Mouse (Mus musculus) stomach, postnatal 0 days (tissue): ENCODE measurements around the gene Gm11034. TPM values are rescaled to one million over a fixed set of nuclear protein-coding genes. Genes with fewer than 3 reads are reported as not detected.

ENCODE experiments used
- ATAC-seq: fragments of 200-750 bp; cut with Nextera tagmentation; 2 replicates; pipeline ENCODE4 v1.8.0; 2017; ENCODE audit not compliant: low FRiP score, low TSS enrichment
- DNase-seq: peaks from one replicate; pipeline ENCODE4 v3.0.0-alpha.2; 2016; ENCODE audit warnings: low spot score
- H3K27ac ChIP-seq: fragments of 300-500 bp; sonication (generic); replicated peaks from 2 replicates; pipeline ENCODE4 v1.5.1; 2014; ENCODE audit warnings: mild to moderate bottlenecking, control low read depth
- H3K27me3 ChIP-seq: fragments of 300-500 bp; sonication (generic); 2 replicates; pipeline ENCODE4 v1.6.1; 2014; ENCODE audit warnings: low read length; ENCODE audit not compliant: control insufficient read depth, insufficient read depth
- H3K36me3 ChIP-seq: fragments of 300-500 bp; sonication (generic); 2 replicates; pipeline ENCODE4 v1.6.1; 2014; ENCODE audit warnings: low read length, mixed read lengths; ENCODE audit not compliant: control insufficient read depth, insufficient read depth
- H3K4me1 ChIP-seq: fragments of 300-500 bp; sonication (generic); replicated peaks from 2 replicates; pipeline ENCODE4 v1.6.1; 2014; ENCODE audit warnings: antibody characterized with exemption; ENCODE audit not compliant: control insufficient read depth, insufficient read depth
- H3K4me2 ChIP-seq: fragments of 300-500 bp; sonication (generic); replicated peaks from 2 replicates; pipeline ENCODE4 v1.6.1; 2014; ENCODE audit warnings: low read depth, mild to moderate bottlenecking, control low read depth, moderate library complexity
- H3K4me3 ChIP-seq: fragments of 300-500 bp; sonication (generic); 2 replicates; pipeline ENCODE4 v1.5.1; 2014; ENCODE audit warnings: low read depth, low read length, control low read depth
- H3K9ac ChIP-seq: fragments of 300-500 bp; sonication (generic); 2 replicates; pipeline ENCODE4 v1.6.1; 2014; ENCODE audit warnings: mild to moderate bottlenecking, low read length, control low read depth, mixed read lengths
- H3K9me3 ChIP-seq: fragments of 300-500 bp; sonication (generic); 2 replicates; pipeline ENCODE4 v1.6.1; 2016; ENCODE audit warnings: low read length; ENCODE audit not compliant: control insufficient read depth
- CTCF ChIP-seq: IDR thresholded peaks from 2 replicates; pipeline ENCODE4 v1.5.1; 2016; ENCODE audit warnings: antibody characterized with exemption, low read depth, mild to moderate bottlenecking, moderate library complexity
- EP300 ChIP-seq: optimal IDR thresholded peaks from 2 replicates; pipeline ENCODE3; 2016; ENCODE audit warnings: antibody characterized with exemption
- WGBS: fragments of 180-500 bp; shearing (Covaris S2); extraction: QIAGEN DNeasy Blood & Tissue Kit; methylation state at CpG from one replicate; pipeline ENCODE4 v1.1.7; 2014; 5-methylcytosine and 5-hydroxymethylcytosine counted together
- polyA plus RNA-seq: library from polyadenylated mRNA; unstranded; fragments of >200 nt; fragmentation: Nextera tagmentation; extraction: Ambion mirVana; gene quantifications from 2 replicates; pipeline ENCODE4 v1.2.1, GENCODE M21; 2015

Gm11034 gene
- polyA plus RNA-seq, 1 experiment from 2014 or later: not detected

DNA sequence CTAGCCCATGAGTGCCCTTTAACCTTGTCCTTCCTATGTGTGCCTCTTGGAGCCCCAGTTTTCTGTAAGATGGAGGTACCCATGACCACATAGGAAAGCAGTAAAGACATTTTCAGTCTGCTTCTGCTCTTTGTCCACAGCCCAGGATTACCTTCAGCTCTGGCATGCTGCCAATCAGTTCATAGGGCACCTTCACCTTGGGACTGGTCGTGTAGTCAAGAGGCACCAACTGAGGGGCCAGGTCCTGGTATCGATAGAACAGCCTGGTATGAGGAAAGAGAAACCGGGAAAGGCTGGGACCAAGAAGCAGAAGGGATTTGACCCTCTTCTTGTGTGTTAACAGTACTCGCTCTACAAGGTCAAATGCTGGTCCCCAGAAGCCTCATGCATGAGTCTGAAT lies 3.2 kb downstream of the Gm11034 start:
- Histone ChIP-seq H3K4me3 (no peak overlapping the region), H3K9me3 (no peaks in the 10 kb centered on the region), H3K36me3 (no peaks in the 10 kb centered on the region), H3K27ac (no peak overlapping the region), H3K9ac (no peak overlapping the region), H3K27me3 (no peaks in the 10 kb centered on the region), H3K4me1 (no peaks in the 10 kb centered on the region), H3K4me2 (no peak overlapping the region)
- DNase-seq: peak; percentile 71
- peak; percentile 58 for ATAC-seq
- no peak for TF ChIP-seq CTCF
- TF ChIP-seq EP300: no peak
- WGBS: 67% methylated on average over 4 of the region's 4 CpGs

GRCm38 (mm10) chr8:72208582-72208981 lies 4.9 kb downstream of the Gm11034 start:
- TF ChIP-seq EP300 (no peak), CTCF (no peak)
- no peak for ATAC-seq
- 67% methylated on average over 1 of the region's 1 CpGs for WGBS

DNA sequence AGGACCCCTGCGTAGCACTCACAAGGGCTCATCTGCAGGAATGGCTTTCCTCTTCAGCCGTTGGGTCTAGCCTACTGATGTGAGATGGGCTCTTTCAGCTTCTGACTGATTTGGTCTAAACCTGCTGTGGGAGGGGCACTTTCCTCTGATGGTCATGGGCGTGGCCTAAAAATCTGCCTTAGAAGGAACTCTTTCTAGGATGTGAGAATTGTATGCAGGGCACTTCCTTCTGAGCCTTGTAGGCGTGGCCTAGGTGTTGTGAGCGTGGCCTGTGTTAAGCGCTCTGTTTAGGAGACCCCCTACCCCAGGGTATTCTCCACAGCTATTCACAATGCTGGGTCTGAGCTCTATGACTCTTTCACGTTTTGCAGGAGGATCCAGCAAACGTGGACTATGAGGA lies 15.4 kb downstream of the Gm11034 start:
- Histone ChIP-seq H3K9me3 (0 out of 2 replicates have a peak, but pooled peaks cover 6% of the 10 kb centered on the region), H3K4me3 (no peak overlapping the region), H3K27me3 (no peaks in the 10 kb centered on the region), H3K27ac (no peak overlapping the region), H3K4me2 (no peak overlapping the region), H3K9ac (no peak overlapping the region), H3K36me3 (no peaks in the 10 kb centered on the region), H3K4me1 (no peaks in the 10 kb centered on the region)
- ATAC-seq (no peak), DNase-seq (no peak)
- 56% methylated on average over 8 of the region's 8 CpGs for WGBS
- no peak for TF ChIP-seq CTCF
- TF ChIP-seq EP300: no peak

More at GRCm38 (mm10) chr8:72208582-72208981, 4.9 kb downstream of the Gm11034 start:
- no peak for DNase-seq
- H3K4me1 ChIP-seq: no peaks in the 10 kb centered on the region
- no peak overlapping the region for H3K27ac ChIP-seq
- H3K36me3 ChIP-seq: no peaks in the 10 kb centered on the region
- no peaks in the 10 kb centered on the region for H3K9me3 ChIP-seq
- no peak overlapping the region for H3K4me2 ChIP-seq
- no peak overlapping the region for H3K9ac ChIP-seq
- H3K4me3 ChIP-seq: no peak overlapping the region
- no peaks in the 10 kb centered on the region for H3K27me3 ChIP-seq

DNA sequence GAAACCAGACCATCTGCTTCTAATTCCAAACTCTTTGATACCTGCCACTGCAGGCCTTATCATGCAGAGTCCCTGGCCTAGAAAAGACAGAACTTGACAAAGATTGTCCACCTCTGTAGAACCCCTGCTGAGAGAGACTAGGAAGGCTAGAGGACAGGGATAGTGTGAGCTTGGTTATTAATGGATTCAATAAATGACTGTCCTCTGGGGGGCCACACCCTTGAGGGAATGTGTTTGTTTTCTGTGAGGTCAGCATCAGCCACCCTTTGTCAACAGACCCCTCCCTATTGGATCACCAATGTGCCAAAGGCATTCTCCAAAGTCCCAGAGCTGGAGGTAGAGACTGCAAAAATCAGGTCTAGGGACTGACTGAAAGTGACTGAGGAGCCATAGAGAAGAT lies 21.4 kb downstream of the Gm11034 start:
- peak; percentile 72 for ATAC-seq
- H3K27ac ChIP-seq: no peak overlapping the region; the same call in 1 of the 2 replicates
- no peak overlapping the region for H3K4me2 ChIP-seq
- H3K27me3 ChIP-seq: no peaks in the 10 kb centered on the region
- no peak overlapping the region for H3K4me3 ChIP-seq
- H3K36me3 ChIP-seq: no peaks in the 10 kb centered on the region
- TF ChIP-seq EP300 (no peak), CTCF (no peak)
- no peaks in the 10 kb centered on the region for H3K9me3 ChIP-seq
- DNase-seq: peak; percentile 59
- H3K9ac ChIP-seq: no peak overlapping the region
- no peaks in the 10 kb centered on the region for H3K4me1 ChIP-seq

DNA sequence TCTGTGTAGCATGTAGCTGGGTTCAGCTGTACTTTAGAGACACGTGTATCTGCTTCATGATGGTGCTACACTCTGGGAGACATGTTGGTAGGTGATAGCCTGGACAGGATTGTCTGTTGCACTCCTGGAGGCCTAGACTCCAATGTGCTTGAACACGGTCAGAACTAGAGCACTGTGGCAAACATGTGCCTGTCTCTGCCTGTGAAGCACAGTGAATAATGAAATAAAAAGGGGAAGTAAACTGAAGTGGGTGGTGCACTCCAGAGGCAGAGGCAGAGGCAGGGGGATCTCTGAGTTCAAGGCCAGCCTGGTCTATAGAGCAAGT lies 23.3 kb downstream of the Gm11034 start:
- H3K36me3 ChIP-seq: no peaks in the 10 kb centered on the region
- WGBS: 47% methylated on average over 2 of the region's 2 CpGs
- H3K27ac ChIP-seq: peak overlapping the region; percentile 86
- no peak overlapping the region for H3K4me2 ChIP-seq
- H3K4me1 ChIP-seq: no peaks in the 10 kb centered on the region
- H3K9ac ChIP-seq: 0 out of 2 replicates have a peak overlapping the region, but pooled peaks have one; percentile 27
- TF ChIP-seq EP300 (no peak), CTCF (no peak)
- ATAC-seq: 0 out of 2 replicates have a peak, but pooled peaks have one; percentile 8
- 0 out of 2 replicates have a peak overlapping the region, but pooled peaks have one; percentile 10 for H3K4me3 ChIP-seq
- DNase-seq: no peak
- no peaks in the 10 kb centered on the region for H3K9me3 ChIP-seq
- no peaks in the 10 kb centered on the region for H3K27me3 ChIP-seq

- Histone ChIP-seq H3K9me3 (no peaks in the 10 kb centered on the region), H3K4me3 (peak within 1 kb of the TSS; percentile 10; the same call in 1 of the 2 replicates), H3K4me2 (no peak within 1 kb of the TSS; the same call in 1 of the 2 replicates), H3K36me3 (no peaks in the 10 kb centered on the region), H3K9ac (peak within 1 kb of the TSS; percentile 27; the same call in 1 of the 2 replicates), H3K27ac (peak within 1 kb of the TSS; percentile 86), H3K4me1 (no peaks in the 10 kb centered on the region), H3K27me3 (no peaks in the 10 kb centered on the region)
- WGBS: 50% methylated on average over 12 of the region's 12 CpGs
- DNase-seq (peak; percentile 85), ATAC-seq (peak; percentile 91)
- TF ChIP-seq CTCF (peak; percentile 59), EP300 (no peak)
These were observed 23.8 kb downstream of the Gm11034 start, which contains the start of gene Hsh2d for GRCm38 (mm10) chr8:72189417-72190214. Gene Hsh2d (plus strand): TSS chr8:72189638.
